Mouse (Mus musculus): ENCODE results near the gene Mesp2.

Gene Mesp2

DNA sequence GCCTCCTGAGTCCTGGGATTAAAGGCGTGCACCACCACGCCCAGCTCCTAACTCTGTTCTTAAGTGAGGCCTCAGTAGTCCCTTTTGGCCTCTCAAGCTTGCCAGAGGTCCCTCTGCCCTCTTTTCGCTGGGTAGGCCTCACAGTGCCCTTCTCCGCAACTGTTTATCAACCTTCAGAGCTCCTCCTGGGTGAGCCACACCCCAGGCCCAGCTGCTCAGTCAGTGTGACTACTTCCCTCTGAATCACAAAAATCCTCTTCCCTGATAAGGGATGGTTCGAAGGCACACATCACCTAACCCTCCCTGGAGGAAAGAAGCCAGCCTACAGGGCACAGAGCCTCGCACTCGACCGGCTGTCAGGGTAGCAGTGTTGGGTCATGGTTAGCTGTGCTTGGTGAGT, 51.3 kb downstream of the Mesp2 start:
- DNase-seq (ENCODE audit: low spot score in 2 of 2) = no peak
